Mouse (Mus musculus) layer of hippocampus, adult 2 months (tissue): ENCODE data around the gene Tm4sf5. TPM values are rescaled to one million over a fixed set of nuclear protein-coding genes. Genes with fewer than 3 reads are reported as not detected.
"Not testable (repeated sequence)": the region's sequence is repeated elsewhere in the genome, so short reads cannot be mapped to it uniquely, and the experiment has no call there.

Source experiments
- DNase-seq, 2 experiments: peaks; one replicate each; pipeline ENCODE4 v3.0.0; 2022; ENCODE audit warnings: low spot score in 2 of 2
- H3K27ac ChIP-seq: fragments of 200-600 bp; 2 replicates; pipeline ENCODE4 v1.8.1; 2022
- H3K4me3 ChIP-seq: fragments of 200-600 bp; 2 replicates; pipeline ENCODE4 v1.8.1; 2022; ENCODE audit warnings: mild to moderate bottlenecking
- CTCF ChIP-seq: fragments of 200-600 bp; conservative IDR thresholded peaks from 2 replicates; pipeline ENCODE4 v1.8.1; 2022; ENCODE audit warnings: antibody characterized with exemption, mild to moderate bottlenecking, moderate library complexity
- long read RNA-seq, 2 experiments: library from polyadenylated mRNA; stranded (forward); transcript quantifications; one replicate each; pipeline ENCODE4 v2.0.0; 2021; ENCODE audit warnings: borderline mapping rate in 2 of 2
- total RNA-seq, 2 experiments: library from RNA; stranded (reverse); gene quantifications; 2 replicates each; pipeline ENCODE4 v1.2.3; 2021

The Tm4sf5 gene
- total RNA-seq: not detected
- long read RNA-seq, experiment 1: 0 reads
- long read RNA-seq, experiment 2: 0 reads

DNA sequence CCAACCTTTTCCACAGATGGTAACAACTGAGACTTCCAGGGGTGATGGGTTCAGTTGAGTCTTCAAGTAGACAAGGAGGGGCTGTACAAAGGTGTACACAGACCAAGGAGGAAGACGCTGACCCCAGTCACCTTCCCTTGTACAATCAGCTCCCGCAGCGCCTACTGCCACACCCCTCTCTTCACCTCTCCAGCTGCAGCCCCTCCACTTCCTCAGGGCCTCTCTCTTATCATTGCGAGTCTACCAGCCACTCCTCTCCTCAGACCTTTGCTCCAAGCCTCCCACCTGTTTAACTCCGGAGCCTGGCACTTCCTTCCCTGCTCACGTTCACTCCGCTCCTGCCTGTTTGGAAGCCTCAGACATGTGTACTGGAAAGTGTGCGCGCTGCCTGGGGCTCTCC is at the start of gene Tm4sf5:
Gene Tm4sf5, plus strand, starts transcription at position 275 of the 400 bp plus-strand sequence.
- H3K27ac ChIP-seq: no peak within 1 kb of the TSS
- DNase-seq: no peak
- H3K4me3 ChIP-seq: no peak within 1 kb of the TSS
- TF ChIP-seq CTCF: no peak

DNA sequence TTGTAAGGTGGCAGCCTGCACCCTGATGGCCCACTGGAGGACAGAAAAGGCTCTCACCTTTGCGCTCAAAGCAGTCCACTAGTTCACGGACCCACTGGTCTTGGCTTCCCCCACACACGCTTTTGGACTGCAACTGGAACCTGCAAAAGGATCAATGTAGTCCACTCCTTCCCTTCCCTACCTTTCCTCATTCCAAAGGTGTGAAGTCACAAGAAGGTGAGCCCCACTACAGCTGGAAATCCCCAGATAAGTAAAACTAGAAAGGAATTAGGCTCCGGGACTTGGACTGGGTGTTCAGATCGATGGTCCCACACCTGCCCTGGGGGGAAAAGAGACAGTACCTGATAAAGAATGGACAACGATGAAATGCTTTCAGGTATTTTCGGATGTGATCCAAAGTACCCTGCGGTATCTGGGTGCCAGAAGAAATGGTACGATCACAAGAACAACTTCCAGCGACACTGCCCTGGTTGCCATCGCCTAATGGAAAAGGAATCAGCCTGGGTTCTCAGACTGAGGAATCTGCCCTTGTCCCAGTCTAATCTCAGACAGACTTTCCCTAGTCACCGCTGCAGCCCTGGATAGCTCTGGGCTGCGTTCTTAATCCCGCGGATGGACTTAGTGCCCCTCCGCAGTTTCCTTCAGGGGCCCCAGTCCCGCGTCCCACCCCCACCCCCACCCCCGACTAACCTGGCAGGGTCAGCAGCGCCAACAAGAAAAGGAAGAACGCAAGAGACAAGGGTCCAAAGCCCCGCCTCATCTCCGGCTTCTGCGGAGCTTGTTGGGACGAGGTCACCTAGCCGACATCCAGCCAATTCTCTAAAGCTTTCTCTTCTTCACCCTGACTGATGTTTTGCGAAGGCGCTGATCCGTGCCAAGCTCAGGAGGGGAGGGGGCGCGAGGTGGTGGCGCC is 46.1 kb upstream of the Tm4sf5 start, which contains the start of gene Zmynd15:
Gene Zmynd15, plus strand, starts transcription at position 746 of the 913 bp plus-strand sequence.
- TF ChIP-seq CTCF: no peak
- H3K4me3 ChIP-seq: peak within 1 kb of the TSS; percentile 58
- no peak within 1 kb of the TSS; the same call in 1 of the 2 replicates for H3K27ac ChIP-seq
- no peak for DNase-seq

GRCm38 (mm10) chr11:70459601-70460101 is 45.4 kb upstream of the Tm4sf5 start, which contains the start of gene Cxcl16:
Gene Cxcl16 (minus strand): TSS chr11:70459984.
- DNase-seq: no peak
- H3K27ac ChIP-seq: no peak within 1 kb of the TSS; the same call in 1 of the 2 replicates
- peak within 1 kb of the TSS; percentile 58 for H3K4me3 ChIP-seq
- TF ChIP-seq CTCF: no peak

- Histone ChIP-seq H3K27ac (no peak overlapping the region), H3K4me3 (no peak overlapping the region)
- TF ChIP-seq CTCF: no peak
- no peak for DNase-seq
Measured at GRCm38 (mm10) chr11:70463970-70464369, 41.1 kb upstream of the Tm4sf5 start.

DNA sequence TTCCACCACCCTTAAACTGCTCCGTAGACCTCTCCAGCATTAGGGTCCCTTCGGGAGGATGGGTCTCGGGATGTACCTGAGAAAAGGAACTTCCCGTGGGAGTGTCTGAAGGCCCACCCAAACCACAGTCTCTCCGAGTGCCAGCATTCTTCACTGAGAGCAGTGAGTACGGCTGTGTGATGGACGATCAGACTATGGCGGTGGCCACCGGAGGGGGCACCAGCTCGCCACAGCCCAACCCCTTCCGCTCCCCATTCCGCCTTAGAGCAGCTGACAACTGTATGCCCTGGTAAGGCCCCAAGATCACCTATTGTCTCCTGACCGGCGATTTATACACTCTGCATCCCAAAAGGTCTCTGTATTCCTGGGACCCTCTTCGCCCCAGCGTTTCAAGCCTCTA is 39.8 kb upstream of the Tm4sf5 start:
- Histone ChIP-seq H3K4me3 (no peak overlapping the region; the same call in 1 of the 2 replicates), H3K27ac (no peak overlapping the region)
- no peak for TF ChIP-seq CTCF
- DNase-seq: no peak

DNA sequence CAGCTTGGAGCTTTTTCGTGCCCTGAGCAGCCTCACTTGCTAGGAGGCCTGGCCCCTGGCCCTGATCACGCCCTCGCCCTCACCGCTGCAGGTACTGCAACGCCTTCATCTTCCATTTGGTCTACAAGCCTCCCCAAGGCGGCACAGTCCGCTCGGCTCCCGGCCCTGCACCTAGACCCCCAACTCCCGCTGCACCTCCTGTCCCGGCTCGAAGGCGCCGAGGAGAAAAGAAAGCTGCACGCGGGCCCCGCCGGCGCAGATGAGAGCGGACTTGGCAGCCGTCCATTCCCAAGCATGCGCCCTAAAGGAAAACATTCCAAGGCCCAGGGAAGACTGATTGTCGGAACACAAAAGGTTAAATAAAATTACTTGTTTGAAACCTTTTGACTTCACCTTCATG is 39.2 kb upstream of the Tm4sf5 start:
- Histone ChIP-seq H3K4me3 (peak overlapping the region; percentile 46), H3K27ac (no peak overlapping the region)
- TF ChIP-seq CTCF: no peak
- DNase-seq: no peak

GRCm38 (mm10) chr11:70467902-70468619 is 37.0 kb upstream of the Tm4sf5 start:
- DNase-seq: no peak

GRCm38 (mm10) chr11:70469764-70470163 is 35.3 kb upstream of the Tm4sf5 start:
- Histone ChIP-seq H3K27ac (no peak overlapping the region), H3K4me3 (no peak overlapping the region)
- no peak for DNase-seq
- TF ChIP-seq CTCF: no peak

More at GRCm38 (mm10) chr11:70467902-70468619, 37.0 kb upstream of the Tm4sf5 start:
- no peak for TF ChIP-seq CTCF
- H3K4me3 ChIP-seq: no peak overlapping the region
- no peak overlapping the region for H3K27ac ChIP-seq

- no peak overlapping the region for H3K4me3 ChIP-seq
- TF ChIP-seq CTCF: no peak
- no peak for DNase-seq
- H3K27ac ChIP-seq: no peak overlapping the region
Measured at GRCm38 (mm10) chr11:70472716-70473115, 32.3 kb upstream of the Tm4sf5 start.

GRCm38 (mm10) chr11:70473291-70473690 is 31.8 kb upstream of the Tm4sf5 start:
- DNase-seq, H3K4me3 ChIP-seq, H3K27ac ChIP-seq: not testable (repeated sequence)

DNA sequence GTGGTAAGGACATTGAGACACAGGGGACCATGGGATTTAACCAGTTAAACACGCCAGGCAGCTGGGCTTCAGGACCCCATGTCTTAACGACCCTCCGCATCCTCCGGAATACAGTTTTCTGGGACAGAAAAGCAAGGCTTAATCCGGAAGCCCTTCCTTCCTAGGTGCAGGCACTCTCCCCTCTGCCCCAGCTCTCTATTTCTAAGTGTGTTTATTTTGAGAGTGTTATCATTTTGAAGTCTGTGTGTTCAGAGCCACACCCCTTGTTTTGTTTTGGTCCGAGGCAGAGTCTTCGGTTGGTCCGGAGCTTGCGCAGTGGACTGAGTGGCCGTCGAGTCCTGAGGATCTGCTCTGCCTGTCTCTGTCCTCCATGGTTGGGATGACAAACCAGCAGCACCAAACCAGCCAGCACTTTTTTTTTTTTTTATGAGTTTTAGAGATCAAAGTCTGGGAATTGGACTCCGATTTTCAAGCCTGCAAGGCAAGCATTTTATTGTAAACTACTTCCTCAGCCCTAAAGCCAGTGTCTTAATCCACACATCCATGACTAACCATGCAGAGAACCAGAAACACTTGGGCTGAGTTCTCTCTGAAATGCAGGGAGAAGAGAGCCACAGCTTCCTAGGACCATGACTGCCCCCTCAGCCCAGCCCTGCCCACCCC is 30.0 kb upstream of the Tm4sf5 start:
- DNase-seq: no peak
- Histone ChIP-seq H3K4me3 (no peak overlapping the region), H3K27ac (no peak overlapping the region)
- no peak for TF ChIP-seq CTCF

DNA sequence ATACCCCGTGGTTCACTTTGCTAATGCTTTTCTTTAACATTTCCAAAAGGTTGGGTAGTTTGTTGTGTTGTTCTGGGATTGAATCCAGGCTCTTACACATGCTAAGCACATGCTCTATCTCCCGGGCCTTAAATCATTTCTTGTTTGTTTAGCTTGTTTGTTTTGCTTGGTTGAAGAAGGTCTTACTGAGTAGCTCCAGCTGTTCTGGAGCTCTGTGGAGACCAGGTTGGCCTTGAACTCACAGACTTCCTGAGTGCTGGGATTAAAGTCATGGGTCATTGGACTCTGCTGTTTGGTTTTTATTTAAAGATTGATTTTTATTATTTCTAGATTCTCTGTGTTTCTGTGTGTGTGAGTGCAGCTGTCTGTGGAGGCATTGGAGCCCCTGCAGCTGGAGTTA is 19.5 kb upstream of the Tm4sf5 start:
- TF ChIP-seq CTCF: no peak
- H3K27ac ChIP-seq: no peak overlapping the region
- no peak overlapping the region for H3K4me3 ChIP-seq
- no peak for DNase-seq

GRCm38 (mm10) chr11:70487816-70488215 is 17.2 kb upstream of the Tm4sf5 start:
- DNase-seq: no peak
- TF ChIP-seq CTCF: no peak
- H3K4me3 ChIP-seq: no peak overlapping the region
- no peak overlapping the region for H3K27ac ChIP-seq
